Mouse (Mus musculus) heart, postnatal 0 days (tissue): Measurements from ENCODE around the gene Fam193a. TPM values are rescaled to one million over a fixed set of nuclear protein-coding genes. Genes with fewer than 3 reads are reported as not detected.

ENCODE experiments used
- ATAC-seq: fragments of 200-750 bp; cut with Nextera tagmentation; 2 replicates; pipeline ENCODE4 v1.8.0; 2017; ENCODE audit warnings: low read depth, moderate number of reproducible peaks, moderate library complexity; ENCODE audit not compliant: insufficient read depth
- DNase-seq: peaks from one replicate; pipeline ENCODE4 v3.0.0-alpha.2; 2016; ENCODE audit warnings: low spot score
- H3K27ac ChIP-seq: fragments of 300-500 bp; sonication (generic); 2 replicates; pipeline ENCODE4 v1.5.1; 2014; ENCODE audit warnings: low read depth, mild to moderate bottlenecking
- H3K27me3 ChIP-seq: fragments of 300-500 bp; sonication (generic); 2 replicates; pipeline ENCODE4 v1.6.1; 2014; ENCODE audit warnings: low read length, mixed read lengths; ENCODE audit not compliant: control insufficient read depth, insufficient read depth
- H3K36me3 ChIP-seq: fragments of 300-500 bp; sonication (generic); replicated peaks from 2 replicates; pipeline ENCODE4 v1.6.1; 2014; ENCODE audit warnings: low read length, mixed read lengths; ENCODE audit not compliant: control insufficient read depth, insufficient read depth
- H3K4me1 ChIP-seq: fragments of 300-500 bp; sonication (generic); 2 replicates; pipeline ENCODE4 v1.6.1; 2014; ENCODE audit warnings: antibody characterized with exemption; ENCODE audit not compliant: control insufficient read depth, insufficient read depth
- H3K4me2 ChIP-seq: fragments of 300-500 bp; sonication (generic); 2 replicates; pipeline ENCODE4 v1.6.1; 2014; ENCODE audit warnings: low read depth, mild to moderate bottlenecking, low read length, moderate library complexity
- H3K4me3 ChIP-seq: fragments of 300-500 bp; sonication (generic); 2 replicates; pipeline ENCODE4 v1.5.1; 2014; ENCODE audit warnings: low read depth, low read length
- H3K9ac ChIP-seq: fragments of 300-500 bp; sonication (generic); replicated peaks from 2 replicates; pipeline ENCODE4 v1.6.1; 2014; ENCODE audit warnings: low read depth, low read length, mixed read lengths
- H3K9me3 ChIP-seq: fragments of 300-500 bp; sonication (generic); replicated peaks from 2 replicates; pipeline ENCODE4 v1.6.1; 2016; ENCODE audit warnings: low read length; ENCODE audit not compliant: control insufficient read depth
- CTCF ChIP-seq: IDR thresholded peaks from 2 replicates; pipeline ENCODE4 v1.5.1; 2016; ENCODE audit warnings: antibody characterized with exemption, control low read depth, low read depth
- EP300 ChIP-seq: IDR thresholded peaks from 2 replicates; pipeline ENCODE4 v1.6.1; 2016; ENCODE audit warnings: antibody characterized with exemption, low read depth
- WGBS: fragments of 180-500 bp; shearing (Covaris S2); extraction: QIAGEN DNeasy Blood & Tissue Kit; methylation state at CpG from one replicate; pipeline ENCODE4 v1.1.7; 2014; 5-methylcytosine and 5-hydroxymethylcytosine counted together
- polyA plus RNA-seq: library from polyadenylated mRNA; unstranded; fragments of >200 nt; fragmentation: Nextera tagmentation; extraction: Ambion mirVana; gene quantifications from 2 replicates; pipeline ENCODE4 v1.2.1, GENCODE M21; 2015
- total RNA-seq: library from RNA; depleted of rRNA; stranded (reverse); fragments of >200 nt; gene quantifications from 2 replicates; pipeline ENCODE4 v1.2.3, GENCODE M21; 2014; ENCODE audit warnings: low replicate concordance

Fam193a gene
- total and polyA plus RNA-seq, 2 experiments from 2014 or later, result 5.4 to 31.0 TPM

DNA sequence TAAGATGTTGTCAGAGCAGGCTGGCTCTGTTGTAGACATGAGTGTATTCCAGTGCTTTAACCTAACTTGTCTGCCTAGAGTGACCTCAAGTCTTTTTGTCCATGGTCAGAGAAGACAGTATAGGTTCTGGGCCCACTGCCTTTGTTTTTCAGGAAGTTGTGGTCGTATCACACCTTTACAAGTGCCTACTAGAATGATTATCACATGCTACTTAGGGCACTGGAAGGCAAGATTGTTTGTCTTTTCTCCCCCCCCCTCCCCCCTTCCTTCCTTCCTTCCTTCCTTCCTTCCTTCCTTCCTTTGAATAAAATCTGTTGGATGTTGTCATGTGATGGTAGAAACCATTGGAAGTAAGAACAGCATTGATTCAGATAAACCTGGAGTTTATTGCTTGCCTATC is 49.5 kb downstream of the Fam193a start:
- ATAC-seq (no peak), DNase-seq (no peak)
- Histone ChIP-seq H3K4me3 (no peak overlapping the region), H3K27ac (no peak overlapping the region), H3K27me3 (no peaks in the 10 kb centered on the region), H3K9ac (no peak overlapping the region), H3K4me1 (peaks cover 8% of the 10 kb centered on the region), H3K9me3 (no peaks in the 10 kb centered on the region), H3K4me2 (no peak overlapping the region), H3K36me3 (peaks cover 25% of the 10 kb centered on the region)
- 60% methylated on average over 1 of the region's 1 CpGs for WGBS
- TF ChIP-seq CTCF (no peak), EP300 (no peak)

GRCm38 (mm10) chr5:34430776-34431175 is 61.0 kb downstream of the Fam193a start:
- H3K27ac ChIP-seq, result no peak overlapping the region
- WGBS, result 87% methylated on average over 3 of the region's 3 CpGs
- H3K36me3 ChIP-seq, result peaks cover 81% of the 10 kb centered on the region
- no peak overlapping the region for H3K4me2 ChIP-seq
- H3K9ac ChIP-seq, result no peak overlapping the region
- no peak overlapping the region for H3K4me3 ChIP-seq
- TF ChIP-seq EP300 (no peak), CTCF (no peak)
- H3K9me3 ChIP-seq, result no peaks in the 10 kb centered on the region
- no peaks in the 10 kb centered on the region for H3K4me1 ChIP-seq
- no peak for ATAC-seq
- no peaks in the 10 kb centered on the region for H3K27me3 ChIP-seq
- DNase-seq, result no peak

- H3K4me1 ChIP-seq, result no peaks in the 10 kb centered on the region
- H3K9ac ChIP-seq, result no peak overlapping the region
- no peak for DNase-seq
- H3K27me3 ChIP-seq, result no peaks in the 10 kb centered on the region
- H3K36me3 ChIP-seq, result peaks cover 89% of the 10 kb centered on the region
- no peak overlapping the region for H3K4me3 ChIP-seq
- no peak overlapping the region for H3K27ac ChIP-seq
- WGBS, result 87% methylated on average over 1 of the region's 1 CpGs
- H3K9me3 ChIP-seq, result no peaks in the 10 kb centered on the region
- no peak overlapping the region for H3K4me2 ChIP-seq
- TF ChIP-seq EP300, result no peak
- TF ChIP-seq CTCF, result no peak
- ATAC-seq, result no peak
Measured at GRCm38 (mm10) chr5:34433786-34434185, 64.1 kb downstream of the Fam193a start.

DNA sequence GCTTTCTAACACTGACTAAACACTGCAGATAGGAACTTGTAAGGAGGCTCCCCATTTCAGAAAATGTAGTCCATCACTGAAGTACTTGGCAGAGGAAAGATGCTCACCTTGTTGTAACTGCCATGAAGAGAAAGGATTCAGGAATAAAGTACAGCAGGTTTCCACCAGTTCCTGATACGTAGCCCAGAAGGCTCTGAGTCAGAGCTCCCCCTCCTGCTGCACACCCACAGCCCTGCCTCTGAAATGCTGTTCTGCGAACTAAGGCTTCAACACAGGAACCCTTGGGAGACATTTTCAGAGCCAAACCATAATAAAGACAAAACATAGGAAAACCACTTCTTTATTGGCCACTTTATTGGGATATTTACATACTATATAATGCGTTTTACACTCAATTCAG is 64.5 kb downstream of the Fam193a start:
- WGBS, result 96% methylated on average over 3 of the region's 3 CpGs
- no peak for TF ChIP-seq EP300
- TF ChIP-seq CTCF, result no peak
- H3K4me2 ChIP-seq, result no peak overlapping the region
- H3K9me3 ChIP-seq, result no peaks in the 10 kb centered on the region
- H3K36me3 ChIP-seq, result peaks cover 89% of the 10 kb centered on the region
- DNase-seq (no peak), ATAC-seq (no peak)
- no peak overlapping the region for H3K4me3 ChIP-seq
- no peaks in the 10 kb centered on the region for H3K27me3 ChIP-seq
- H3K9ac ChIP-seq, result no peak overlapping the region
- H3K27ac ChIP-seq, result no peak overlapping the region
- H3K4me1 ChIP-seq, result no peaks in the 10 kb centered on the region

GRCm38 (mm10) chr5:34438052-34438451 is 68.3 kb downstream of the Fam193a start:
- Histone ChIP-seq H3K4me2 (no peak overlapping the region), H3K36me3 (peaks cover 83% of the 10 kb centered on the region), H3K4me3 (no peak overlapping the region), H3K9me3 (no peaks in the 10 kb centered on the region), H3K4me1 (no peaks in the 10 kb centered on the region), H3K9ac (no peak overlapping the region), H3K27ac (no peak overlapping the region), H3K27me3 (no peaks in the 10 kb centered on the region)
- ATAC-seq (no peak), DNase-seq (no peak)
- TF ChIP-seq EP300, result no peak
- no peak for TF ChIP-seq CTCF
- 75% methylated on average over 4 of the region's 4 CpGs for WGBS

DNA sequence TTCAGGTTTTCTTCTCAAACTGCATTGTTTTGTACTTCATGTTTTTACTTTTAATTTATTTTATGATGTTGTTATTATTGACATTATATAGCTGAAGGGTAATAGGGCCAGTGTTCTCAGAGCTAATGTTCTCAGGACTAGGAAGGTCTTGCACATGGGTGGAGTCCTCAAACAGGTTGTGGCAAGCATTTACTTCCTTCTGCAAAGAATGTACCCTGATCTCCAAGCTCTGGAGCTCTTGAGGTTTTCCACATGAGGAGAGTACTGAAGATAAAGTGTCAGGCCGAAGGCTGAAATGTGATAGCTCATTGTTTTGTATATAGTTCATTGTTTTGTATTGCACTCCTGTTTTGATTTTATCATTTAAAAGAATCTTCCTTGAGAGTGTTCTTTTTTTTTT is 68.9 kb downstream of the Fam193a start:
- WGBS, result 60% methylated on average over 1 of the region's 1 CpGs
- H3K36me3 ChIP-seq, result peaks cover 82% of the 10 kb centered on the region

More for the DNA sequence above, 68.9 kb downstream of the Fam193a start:
- no peaks in the 10 kb centered on the region for H3K9me3 ChIP-seq
- TF ChIP-seq EP300 (no peak), CTCF (no peak)
- H3K27me3 ChIP-seq, result no peaks in the 10 kb centered on the region
- DNase-seq (no peak), ATAC-seq (no peak)
- no peaks in the 10 kb centered on the region for H3K4me1 ChIP-seq
- no peak overlapping the region for H3K27ac ChIP-seq
- no peak overlapping the region for H3K4me2 ChIP-seq
- no peak overlapping the region for H3K9ac ChIP-seq
- no peak overlapping the region for H3K4me3 ChIP-seq
